Mouse (Mus musculus): ENCODE results near the gene Apc2. TPM values are rescaled to one million over a fixed set of nuclear protein-coding genes. Genes with fewer than 3 reads are reported as not detected.

Apc2 gene
- total and polyA plus RNA-seq, 2 experiments = 0.09 to 0.20 TPM

GRCm38 (mm10) chr10:80293325-80293724 lies 2.5 kb upstream of the Apc2 start:
- peak overlapping the region; percentile 95 for H3K4me3 ChIP-seq (ENCODE audit: insufficient read depth, low read depth, low read length)
- H3K36me3 ChIP-seq (ENCODE audit: control insufficient read depth, insufficient read depth, low read length) = peaks cover 9% of the 10 kb centered on the region
- no peak for TF ChIP-seq CTCF (IDR thresholded peaks at IDR 0.05; ENCODE audit: low read depth, low read length)
- no peaks in the 10 kb centered on the region for H3K27me3 ChIP-seq (ENCODE audit: control insufficient read depth, insufficient read depth, low read length)
- DNase-seq (ENCODE audit: extremely low read depth, low read depth, low spot score) = no peak
- no peak overlapping the region for H3K27ac ChIP-seq (replicated peaks; ENCODE audit: insufficient read depth, low read depth, low read length)
- peaks cover 4% of the 10 kb centered on the region; the same call in 1 of the 2 replicates for H3K4me1 ChIP-seq (ENCODE audit: control insufficient read depth, insufficient read depth, low read length)
- H3K9ac ChIP-seq (ENCODE audit: low read depth, low read length) = peak overlapping the region; percentile 95
- WGBS = 36% methylated on average over 14 of the region's 14 CpGs
- H3K79me2 ChIP-seq (ENCODE audit: control insufficient read depth, insufficient read depth, low read length) = peaks cover 6% of the 10 kb centered on the region; the same call in 1 of the 2 replicates

GRCm38 (mm10) chr10:80294311-80294710 lies 1.5 kb upstream of the Apc2 start:
- WGBS = 83% methylated on average over 4 of the region's 4 CpGs
- Histone ChIP-seq H3K36me3 (ENCODE audit: control insufficient read depth, insufficient read depth, low read length) (peaks cover 9% of the 10 kb centered on the region), H3K9ac (ENCODE audit: low read depth, low read length) (no peak overlapping the region), H3K4me3 (ENCODE audit: insufficient read depth, low read depth, low read length) (no peak overlapping the region), H3K4me1 (ENCODE audit: control insufficient read depth, insufficient read depth, low read length) (peaks cover 4% of the 10 kb centered on the region; the same call in 1 of the 2 replicates), H3K27me3 (ENCODE audit: control insufficient read depth, insufficient read depth, low read length) (0 out of 2 replicates have a peak, but pooled peaks cover 4% of the 10 kb centered on the region), H3K27ac (replicated peaks; ENCODE audit: insufficient read depth, low read depth, low read length) (no peak overlapping the region), H3K79me2 (ENCODE audit: control insufficient read depth, insufficient read depth, low read length) (peaks cover 6% of the 10 kb centered on the region; the same call in 1 of the 2 replicates)
- no peak for TF ChIP-seq POLR2A (IDR thresholded peaks at IDR 0.05; ENCODE audit: extremely low read depth, insufficient read depth, low read length)
- no peak for TF ChIP-seq CTCF (IDR thresholded peaks at IDR 0.05; ENCODE audit: low read depth, low read length)
- DNase-seq (ENCODE audit: extremely low read depth, low read depth, low spot score) = no peak

GRCm38 (mm10) chr10:80294788-80295303 lies 931 bp upstream of the Apc2 start:
- H3K36me3 ChIP-seq (ENCODE audit: control insufficient read depth, insufficient read depth, low read length) = peaks cover 9% of the 10 kb centered on the region
- DNase-seq (ENCODE audit: extremely low read depth, low read depth, low spot score) = no peak
- 55% methylated on average over 7 of the region's 7 CpGs for WGBS
- TF ChIP-seq POLR2A (IDR thresholded peaks at IDR 0.05; ENCODE audit: extremely low read depth, insufficient read depth, low read length) = no peak
- no peak for TF ChIP-seq CTCF (IDR thresholded peaks at IDR 0.05; ENCODE audit: low read depth, low read length)
- no peak overlapping the region for H3K4me3 ChIP-seq (ENCODE audit: insufficient read depth, low read depth, low read length)
- H3K9ac ChIP-seq (ENCODE audit: low read depth, low read length) = no peak overlapping the region
- H3K79me2 ChIP-seq (ENCODE audit: control insufficient read depth, insufficient read depth, low read length) = peaks cover 6% of the 10 kb centered on the region; the same call in 1 of the 2 replicates
- no peak overlapping the region for H3K27ac ChIP-seq (replicated peaks; ENCODE audit: insufficient read depth, low read depth, low read length)
- H3K27me3 ChIP-seq (ENCODE audit: control insufficient read depth, insufficient read depth, low read length) = 0 out of 2 replicates have a peak, but pooled peaks cover 4% of the 10 kb centered on the region
- H3K4me1 ChIP-seq (ENCODE audit: control insufficient read depth, insufficient read depth, low read length) = peaks cover 4% of the 10 kb centered on the region; the same call in 1 of the 2 replicates

GRCm38 (mm10) chr10:80296824-80297223 lies 1.0 kb downstream of the Apc2 start:
- H3K79me2 ChIP-seq (ENCODE audit: control insufficient read depth, insufficient read depth, low read length) = peaks cover 6% of the 10 kb centered on the region; the same call in 1 of the 2 replicates
- H3K27ac ChIP-seq (replicated peaks; ENCODE audit: insufficient read depth, low read depth, low read length) = no peak overlapping the region
- peaks cover 9% of the 10 kb centered on the region for H3K36me3 ChIP-seq (ENCODE audit: control insufficient read depth, insufficient read depth, low read length)
- H3K27me3 ChIP-seq (ENCODE audit: control insufficient read depth, insufficient read depth, low read length) = 0 out of 2 replicates have a peak, but pooled peaks cover 4% of the 10 kb centered on the region
- 90% methylated on average over 5 of the region's 5 CpGs for WGBS
- no peak for TF ChIP-seq CTCF (IDR thresholded peaks at IDR 0.05; ENCODE audit: low read depth, low read length)
- no peak for TF ChIP-seq POLR2A (IDR thresholded peaks at IDR 0.05; ENCODE audit: extremely low read depth, insufficient read depth, low read length)
- DNase-seq (ENCODE audit: extremely low read depth, low read depth, low spot score) = no peak
- H3K9ac ChIP-seq (ENCODE audit: low read depth, low read length) = no peak overlapping the region
- H3K4me1 ChIP-seq (ENCODE audit: control insufficient read depth, insufficient read depth, low read length) = peaks cover 4% of the 10 kb centered on the region; the same call in 1 of the 2 replicates
- H3K4me3 ChIP-seq (ENCODE audit: insufficient read depth, low read depth, low read length) = no peak overlapping the region

- H3K9ac ChIP-seq (ENCODE audit: low read depth, low read length) = no peak overlapping the region
- 75% methylated on average over 8 of the region's 8 CpGs for WGBS
- H3K4me3 ChIP-seq (ENCODE audit: insufficient read depth, low read depth, low read length) = no peak overlapping the region
- TF ChIP-seq POLR2A (IDR thresholded peaks at IDR 0.05; ENCODE audit: extremely low read depth, insufficient read depth, low read length) (no peak), CTCF (IDR thresholded peaks at IDR 0.05; ENCODE audit: low read depth, low read length) (no peak)
- peaks cover 3% of the 10 kb centered on the region; the same call in 1 of the 2 replicates for H3K79me2 ChIP-seq (ENCODE audit: control insufficient read depth, insufficient read depth, low read length)
- H3K4me1 ChIP-seq (ENCODE audit: control insufficient read depth, insufficient read depth, low read length) = peaks cover 7% of the 10 kb centered on the region; the same call in 1 of the 2 replicates
- 0 out of 2 replicates have a peak, but pooled peaks cover 4% of the 10 kb centered on the region for H3K27me3 ChIP-seq (ENCODE audit: control insufficient read depth, insufficient read depth, low read length)
- H3K27ac ChIP-seq (replicated peaks; ENCODE audit: insufficient read depth, low read depth, low read length) = no peak overlapping the region
- peaks cover 9% of the 10 kb centered on the region for H3K36me3 ChIP-seq (ENCODE audit: control insufficient read depth, insufficient read depth, low read length)
- DNase-seq (ENCODE audit: extremely low read depth, low read depth, low spot score) = no peak
Observed at GRCm38 (mm10) chr10:80297526-80298133, 1.9 kb downstream of the Apc2 start.
